Mouse (Mus musculus): ENCODE measurements around the gene Arsk. TPM values are rescaled to one million over a fixed set of nuclear protein-coding genes. Genes with fewer than 3 reads are reported as not detected.

The Arsk gene
- 7.5 and 8.2 TPM in 2 replicates for polyA plus RNA-seq (2015; fragmentation: Nextera tagmentation; extraction: Ambion mirVana)

- under 1% methylated on average over 34 of the region's 34 CpGs for WGBS
- Histone ChIP-seq H3K4me1 (ENCODE audit: control insufficient read depth, insufficient read depth, low read length) (peaks cover 3% of the 10 kb centered on the region; the same call in 1 of the 2 replicates), H3K9ac (ENCODE audit: low read length) (peak within 1 kb of the TSS; percentile 84), H3K36me3 (ENCODE audit: control insufficient read depth, insufficient read depth, low read length) (no peaks in the 10 kb centered on the region), H3K4me3 (replicated peaks; ENCODE audit: low read length) (peak within 1 kb of the TSS; percentile 88), H3K9me3 (replicated peaks; ENCODE audit: control insufficient read depth, low read length) (no peaks in the 10 kb centered on the region), H3K4me2 (ENCODE audit: low read depth, low read length) (peak within 1 kb of the TSS; percentile 70), H3K27me3 (ENCODE audit: control insufficient read depth, insufficient read depth, low read length) (no peaks in the 10 kb centered on the region), H3K27ac (ENCODE audit: low read length) (peak within 1 kb of the TSS; percentile 77)
- ATAC-seq (ENCODE audit: insufficient read depth, low FRiP score): peak; percentile 98
Measured at GRCm38 (mm10) chr13:76098493-76099303, at the start of gene Arsk, which contains the start of gene Ttc37. Gene Arsk (minus strand): TSS chr13:76098660. Gene Ttc37 (plus strand): TSS chr13:76098734.

- ATAC-seq (ENCODE audit: insufficient read depth, low FRiP score): no peak
- no peak overlapping the region for H3K9ac ChIP-seq (ENCODE audit: low read length)
Measured at GRCm38 (mm10) chr13:76141117-76141808, 42.8 kb upstream of the Arsk start.

GRCm38 (mm10) chr13:76138862-76139261, 40.4 kb upstream of the Arsk start:
- H3K4me3 ChIP-seq (replicated peaks; ENCODE audit: low read length): no peak overlapping the region
- H3K4me2 ChIP-seq (ENCODE audit: low read depth, low read length): no peak overlapping the region
- H3K9ac ChIP-seq (ENCODE audit: low read length): no peak overlapping the region
- H3K4me1 ChIP-seq (ENCODE audit: control insufficient read depth, insufficient read depth, low read length): no peaks in the 10 kb centered on the region
- WGBS: 79% methylated on average over 3 of the region's 3 CpGs
- H3K9me3 ChIP-seq (replicated peaks; ENCODE audit: control insufficient read depth, low read length): no peaks in the 10 kb centered on the region
- ATAC-seq (ENCODE audit: insufficient read depth, low FRiP score): no peak
- H3K27ac ChIP-seq (ENCODE audit: low read length): no peak overlapping the region
- H3K27me3 ChIP-seq (ENCODE audit: control insufficient read depth, insufficient read depth, low read length): no peaks in the 10 kb centered on the region
- H3K36me3 ChIP-seq (ENCODE audit: control insufficient read depth, insufficient read depth, low read length): no peaks in the 10 kb centered on the region; the same call in none of the 2 replicates

More at GRCm38 (mm10) chr13:76141117-76141808, 42.8 kb upstream of the Arsk start:
- H3K9me3 ChIP-seq (replicated peaks; ENCODE audit: control insufficient read depth, low read length): no peaks in the 10 kb centered on the region
- no peaks in the 10 kb centered on the region for H3K4me1 ChIP-seq (ENCODE audit: control insufficient read depth, insufficient read depth, low read length)
- WGBS: 91% methylated on average over 12 of the region's 12 CpGs
- H3K36me3 ChIP-seq (ENCODE audit: control insufficient read depth, insufficient read depth, low read length): no peaks in the 10 kb centered on the region; the same call in 1 of the 2 replicates
- H3K4me3 ChIP-seq (replicated peaks; ENCODE audit: low read length): no peak overlapping the region
- no peaks in the 10 kb centered on the region for H3K27me3 ChIP-seq (ENCODE audit: control insufficient read depth, insufficient read depth, low read length)
- no peak overlapping the region for H3K27ac ChIP-seq (ENCODE audit: low read length)
- no peak overlapping the region for H3K4me2 ChIP-seq (ENCODE audit: low read depth, low read length)

- ATAC-seq (ENCODE audit: insufficient read depth, low FRiP score): no peak
- Histone ChIP-seq H3K27ac (ENCODE audit: low read length) (no peak overlapping the region), H3K9me3 (replicated peaks; ENCODE audit: control insufficient read depth, low read length) (no peaks in the 10 kb centered on the region), H3K4me2 (ENCODE audit: low read depth, low read length) (no peak overlapping the region), H3K27me3 (ENCODE audit: control insufficient read depth, insufficient read depth, low read length) (no peaks in the 10 kb centered on the region), H3K4me1 (ENCODE audit: control insufficient read depth, insufficient read depth, low read length) (no peaks in the 10 kb centered on the region), H3K9ac (ENCODE audit: low read length) (no peak overlapping the region), H3K36me3 (ENCODE audit: control insufficient read depth, insufficient read depth, low read length) (peaks cover 13% of the 10 kb centered on the region), H3K4me3 (replicated peaks; ENCODE audit: low read length) (no peak overlapping the region)
- WGBS: 86% methylated on average over 4 of the region's 4 CpGs
Measured at GRCm38 (mm10) chr13:76132415-76132814, 34.0 kb upstream of the Arsk start.

- no peak overlapping the region for H3K9ac ChIP-seq (ENCODE audit: low read length)
- no peak overlapping the region for H3K4me3 ChIP-seq (replicated peaks; ENCODE audit: low read length)
- H3K27me3 ChIP-seq (ENCODE audit: control insufficient read depth, insufficient read depth, low read length): no peaks in the 10 kb centered on the region
- H3K9me3 ChIP-seq (replicated peaks; ENCODE audit: control insufficient read depth, low read length): no peaks in the 10 kb centered on the region
- no peak overlapping the region for H3K27ac ChIP-seq (ENCODE audit: low read length)
- WGBS: 90% methylated on average over 4 of the region's 4 CpGs
- ATAC-seq (ENCODE audit: insufficient read depth, low FRiP score): no peak
- H3K4me2 ChIP-seq (ENCODE audit: low read depth, low read length): no peak overlapping the region
- no peaks in the 10 kb centered on the region for H3K4me1 ChIP-seq (ENCODE audit: control insufficient read depth, insufficient read depth, low read length)
- H3K36me3 ChIP-seq (ENCODE audit: control insufficient read depth, insufficient read depth, low read length): peaks cover 19% of the 10 kb centered on the region; the same call in 1 of the 2 replicates
Measured at GRCm38 (mm10) chr13:76128799-76129198, 30.3 kb upstream of the Arsk start.

DNA sequence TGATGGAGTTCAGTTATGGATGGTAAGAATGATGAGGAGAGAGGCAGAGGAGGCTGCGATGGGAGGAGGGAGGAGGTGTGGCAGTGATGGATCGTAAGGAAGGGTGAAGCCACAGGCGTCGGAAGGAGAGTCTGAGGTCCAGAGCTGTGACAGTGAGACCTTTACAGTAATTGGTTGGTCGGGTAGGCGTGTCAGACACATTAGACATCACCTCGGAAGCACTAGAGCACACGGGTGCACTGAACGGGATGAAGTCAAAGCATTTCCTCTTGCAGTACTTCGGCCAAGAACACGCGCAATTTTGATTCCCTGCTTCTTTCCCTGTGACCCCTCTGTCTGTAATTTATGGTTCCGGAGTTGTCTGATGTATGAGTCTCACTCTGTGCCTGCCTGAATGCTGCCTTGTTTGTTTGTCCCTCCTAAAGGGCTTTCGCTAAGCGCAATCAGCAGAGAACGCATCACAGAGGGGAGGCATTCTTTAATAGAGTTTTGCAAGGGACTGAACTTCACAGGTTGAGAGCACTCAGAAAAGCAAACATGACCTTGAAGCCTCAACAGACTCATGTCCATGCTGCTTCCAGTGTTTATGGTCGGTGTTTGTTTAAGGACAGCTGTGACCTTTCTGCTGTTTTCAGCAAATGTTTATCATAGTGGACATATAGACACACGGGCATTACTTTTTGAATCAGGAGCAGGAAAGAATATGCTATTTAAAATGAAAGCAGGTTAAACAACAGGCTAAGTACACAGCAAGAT, 10.8 kb upstream of the Arsk start:
- no peak overlapping the region for H3K4me3 ChIP-seq (replicated peaks; ENCODE audit: low read length)
- 0 out of 2 replicates have a peak, but pooled peaks cover 3% of the 10 kb centered on the region for H3K36me3 ChIP-seq (ENCODE audit: control insufficient read depth, insufficient read depth, low read length)
- H3K27me3 ChIP-seq (ENCODE audit: control insufficient read depth, insufficient read depth, low read length): no peaks in the 10 kb centered on the region
- no peak for ATAC-seq (ENCODE audit: insufficient read depth, low FRiP score)
- no peak overlapping the region for H3K27ac ChIP-seq (ENCODE audit: low read length)
- no peak overlapping the region for H3K9ac ChIP-seq (ENCODE audit: low read length)
- WGBS: 78% methylated on average over 18 of the region's 18 CpGs
- H3K4me1 ChIP-seq (ENCODE audit: control insufficient read depth, insufficient read depth, low read length): no peaks in the 10 kb centered on the region
- no peak overlapping the region for H3K4me2 ChIP-seq (ENCODE audit: low read depth, low read length)
- no peaks in the 10 kb centered on the region for H3K9me3 ChIP-seq (replicated peaks; ENCODE audit: control insufficient read depth, low read length)

DNA sequence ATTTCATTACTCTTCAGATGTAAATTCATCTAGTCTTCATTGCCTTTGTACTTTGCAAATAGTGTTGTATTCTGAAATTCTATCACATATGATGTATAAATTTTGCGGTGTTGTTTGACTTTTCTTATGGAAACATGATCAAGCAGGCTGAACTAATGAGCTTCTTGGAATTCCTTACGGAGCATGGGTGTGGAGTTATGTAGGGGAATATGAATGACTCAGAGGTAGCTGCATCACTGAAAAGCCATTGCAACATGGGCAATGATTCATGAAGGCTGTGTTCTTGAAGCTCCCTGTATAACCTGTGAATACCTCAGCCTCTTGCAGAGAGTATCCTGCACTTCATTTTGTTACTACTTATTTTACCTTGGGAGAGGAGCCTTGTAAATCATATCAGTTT, 3.5 kb upstream of the Arsk start:
- no peak for ATAC-seq (ENCODE audit: insufficient read depth, low FRiP score)
- H3K27ac ChIP-seq (ENCODE audit: low read length): no peak overlapping the region
- 89% methylated on average over 2 of the region's 2 CpGs for WGBS

GRCm38 (mm10) chr13:76098116-76098492, 356 bp downstream of the Arsk start:
- Histone ChIP-seq H3K9ac (ENCODE audit: low read length) (peak overlapping the region; percentile 64), H3K4me2 (ENCODE audit: low read depth, low read length) (peak overlapping the region; percentile 49), H3K27me3 (ENCODE audit: control insufficient read depth, insufficient read depth, low read length) (no peaks in the 10 kb centered on the region), H3K9me3 (replicated peaks; ENCODE audit: control insufficient read depth, low read length) (no peaks in the 10 kb centered on the region), H3K36me3 (ENCODE audit: control insufficient read depth, insufficient read depth, low read length) (no peaks in the 10 kb centered on the region), H3K4me3 (replicated peaks; ENCODE audit: low read length) (peak overlapping the region; percentile 88), H3K4me1 (ENCODE audit: control insufficient read depth, insufficient read depth, low read length) (peaks cover 3% of the 10 kb centered on the region; the same call in 1 of the 2 replicates), H3K27ac (ENCODE audit: low read length) (peak overlapping the region; percentile 77)
- WGBS: 3% methylated on average over 16 of the region's 16 CpGs
- ATAC-seq (ENCODE audit: insufficient read depth, low FRiP score): peak; percentile 71

More for the DNA sequence above, 3.5 kb upstream of the Arsk start:
- H3K4me2 ChIP-seq (ENCODE audit: low read depth, low read length): no peak overlapping the region
- no peaks in the 10 kb centered on the region for H3K9me3 ChIP-seq (replicated peaks; ENCODE audit: control insufficient read depth, low read length)
- no peak overlapping the region for H3K9ac ChIP-seq (ENCODE audit: low read length)
- no peaks in the 10 kb centered on the region for H3K36me3 ChIP-seq (ENCODE audit: control insufficient read depth, insufficient read depth, low read length)
- H3K4me1 ChIP-seq (ENCODE audit: control insufficient read depth, insufficient read depth, low read length): peaks cover 3% of the 10 kb centered on the region; the same call in 1 of the 2 replicates
- H3K27me3 ChIP-seq (ENCODE audit: control insufficient read depth, insufficient read depth, low read length): no peaks in the 10 kb centered on the region
- H3K4me3 ChIP-seq (replicated peaks; ENCODE audit: low read length): no peak overlapping the region
